Mouse (Mus musculus) liver, embryonic 15.5 days (tissue): ENCODE measurements at regions not wholly inside any gene's neighbourhood (a gene's known extent, or its start where the extent isn't known, plus 50 kb on each side); places are given as distances from the start of the nearest gene placed in this dataset.

Source experiments
- ATAC-seq: fragments of 200-750 bp; cut with Nextera tagmentation; 2 replicates; pipeline ENCODE4 v1.8.0; 2017; ENCODE audit warnings: moderate number of reproducible peaks, mild to moderate bottlenecking, moderate library complexity; ENCODE audit not compliant: insufficient read depth
- H3K27ac ChIP-seq: fragments of 300-500 bp; sonication (generic); replicated peaks from 2 replicates; pipeline ENCODE4 v1.5.1; 2015; ENCODE audit warnings: mild to moderate bottlenecking, inconsistent platforms
- H3K27me3 ChIP-seq: fragments of 300-500 bp; sonication (generic); 2 replicates; pipeline ENCODE4 v1.6.1; 2015; ENCODE audit warnings: mild to moderate bottlenecking, inconsistent platforms
- H3K36me3 ChIP-seq: fragments of 300-500 bp; sonication (generic); replicated peaks from 2 replicates; pipeline ENCODE4 v1.6.1; 2015; ENCODE audit warnings: moderate library complexity, mild to moderate bottlenecking, inconsistent platforms
- H3K4me1 ChIP-seq: fragments of 300-500 bp; sonication (generic); replicated peaks from 2 replicates; pipeline ENCODE4 v1.6.1; 2015; ENCODE audit warnings: inconsistent platforms
- H3K4me2 ChIP-seq: fragments of 300-500 bp; sonication (generic); 2 replicates; pipeline ENCODE4 v1.6.1; 2015; ENCODE audit warnings: moderate library complexity, mild to moderate bottlenecking, inconsistent platforms
- H3K4me3 ChIP-seq: fragments of 300-500 bp; sonication (generic); replicated peaks from 2 replicates; pipeline ENCODE4 v1.5.1; 2015; ENCODE audit warnings: mild to moderate bottlenecking, inconsistent platforms
- H3K9ac ChIP-seq: fragments of 300-500 bp; sonication (generic); 2 replicates; pipeline ENCODE4 v1.6.1; 2015; ENCODE audit warnings: moderate library complexity, mild to moderate bottlenecking, inconsistent platforms
- H3K9me3 ChIP-seq: fragments of 300-500 bp; sonication (generic); replicated peaks from 2 replicates; pipeline ENCODE4 v1.6.1; 2016; ENCODE audit warnings: inconsistent platforms
- WGBS: fragments of 180-500 bp; shearing (Covaris S2); methylation state at CpG from one replicate; pipeline ENCODE4 v1.1.7; 2015; ENCODE audit warnings: mixed read lengths; ENCODE audit not compliant: insufficient replicate concordance; 5-methylcytosine and 5-hydroxymethylcytosine counted together

GRCm38 (mm10) chr14:86178517-86178916 lies 962.5 kb downstream of the Diaph3 start:
- WGBS, result 60% methylated on average over 4 of the region's 4 CpGs
- Histone ChIP-seq H3K9ac (no peak overlapping the region), H3K27me3 (no peaks in the 10 kb centered on the region), H3K4me3 (no peak overlapping the region), H3K36me3 (no peaks in the 10 kb centered on the region), H3K9me3 (no peaks in the 10 kb centered on the region), H3K4me1 (no peaks in the 10 kb centered on the region), H3K27ac (no peak overlapping the region), H3K4me2 (no peak overlapping the region)
- no peak for ATAC-seq

DNA sequence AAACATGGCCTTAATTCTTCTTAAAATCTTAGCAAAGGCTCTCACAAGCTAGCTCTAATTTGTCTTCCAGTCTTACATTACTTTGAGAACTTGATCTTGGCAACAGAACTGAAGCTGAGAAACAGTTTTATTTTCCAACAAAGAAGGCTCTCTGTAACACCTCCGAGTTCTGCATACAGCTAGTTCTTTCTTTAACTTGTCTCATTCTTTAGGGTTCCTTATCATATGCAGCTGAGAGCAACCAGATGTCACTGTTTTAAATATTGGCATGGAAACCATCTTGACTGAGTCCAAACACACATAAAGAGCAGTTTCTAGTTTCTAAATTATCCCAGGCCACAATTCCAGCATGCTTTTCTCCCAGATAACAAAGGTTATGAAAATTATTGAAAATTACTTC lies 969.9 kb downstream of the Diaph3 start:
- Histone ChIP-seq H3K27ac (no peak overlapping the region), H3K4me3 (no peak overlapping the region), H3K36me3 (no peaks in the 10 kb centered on the region), H3K27me3 (no peaks in the 10 kb centered on the region), H3K9me3 (no peaks in the 10 kb centered on the region), H3K9ac (no peak overlapping the region), H3K4me1 (no peaks in the 10 kb centered on the region), H3K4me2 (no peak overlapping the region)
- WGBS, result 54% methylated on average over 1 of the region's 1 CpGs
- no peak for ATAC-seq

- ATAC-seq, result no peak
- H3K4me1 ChIP-seq, result no peaks in the 10 kb centered on the region
- H3K4me2 ChIP-seq, result no peak overlapping the region
- no peak overlapping the region for H3K27ac ChIP-seq
- no peak overlapping the region for H3K9ac ChIP-seq
- no peaks in the 10 kb centered on the region for H3K36me3 ChIP-seq
- H3K4me3 ChIP-seq, result no peak overlapping the region
- 72% methylated on average over 10 of the region's 10 CpGs for WGBS
- H3K27me3 ChIP-seq, result no peaks in the 10 kb centered on the region
- no peaks in the 10 kb centered on the region for H3K9me3 ChIP-seq
These were observed 981.9 kb downstream of the Diaph3 start for GRCm38 (mm10) chr14:86159151-86159550.

- H3K36me3 ChIP-seq, result no peaks in the 10 kb centered on the region
- H3K27ac ChIP-seq, result no peak overlapping the region
- H3K27me3 ChIP-seq, result no peaks in the 10 kb centered on the region
- no peaks in the 10 kb centered on the region for H3K9me3 ChIP-seq
- no peak overlapping the region for H3K4me2 ChIP-seq
- H3K4me3 ChIP-seq, result no peak overlapping the region
- ATAC-seq, result no peak
- H3K9ac ChIP-seq, result no peak overlapping the region
- WGBS, result 71% methylated on average over 3 of the region's 3 CpGs
- H3K4me1 ChIP-seq, result no peaks in the 10 kb centered on the region
These were observed 986.3 kb downstream of the Diaph3 start for GRCm38 (mm10) chr14:86154688-86155087.

- 63% methylated on average over 1 of the region's 1 CpGs for WGBS
- H3K9ac ChIP-seq, result no peak overlapping the region
- no peaks in the 10 kb centered on the region for H3K27me3 ChIP-seq
- H3K4me1 ChIP-seq, result no peaks in the 10 kb centered on the region
- ATAC-seq, result no peak
- H3K27ac ChIP-seq, result no peak overlapping the region
- no peaks in the 10 kb centered on the region for H3K9me3 ChIP-seq
- no peaks in the 10 kb centered on the region for H3K36me3 ChIP-seq
- no peak overlapping the region for H3K4me3 ChIP-seq
- no peak overlapping the region for H3K4me2 ChIP-seq
These were observed 989.8 kb downstream of the Diaph3 start for GRCm38 (mm10) chr14:86151276-86151675.

- ATAC-seq, result no peak
- Histone ChIP-seq H3K27me3 (no peaks in the 10 kb centered on the region), H3K9ac (no peak overlapping the region), H3K4me3 (no peak overlapping the region), H3K27ac (no peak overlapping the region), H3K4me2 (no peak overlapping the region), H3K9me3 (no peaks in the 10 kb centered on the region), H3K4me1 (no peaks in the 10 kb centered on the region), H3K36me3 (no peaks in the 10 kb centered on the region)
- WGBS, result 64% methylated on average over 3 of the region's 3 CpGs
These were observed 990.6 kb downstream of the Diaph3 start for GRCm38 (mm10) chr14:86150329-86150866.

DNA sequence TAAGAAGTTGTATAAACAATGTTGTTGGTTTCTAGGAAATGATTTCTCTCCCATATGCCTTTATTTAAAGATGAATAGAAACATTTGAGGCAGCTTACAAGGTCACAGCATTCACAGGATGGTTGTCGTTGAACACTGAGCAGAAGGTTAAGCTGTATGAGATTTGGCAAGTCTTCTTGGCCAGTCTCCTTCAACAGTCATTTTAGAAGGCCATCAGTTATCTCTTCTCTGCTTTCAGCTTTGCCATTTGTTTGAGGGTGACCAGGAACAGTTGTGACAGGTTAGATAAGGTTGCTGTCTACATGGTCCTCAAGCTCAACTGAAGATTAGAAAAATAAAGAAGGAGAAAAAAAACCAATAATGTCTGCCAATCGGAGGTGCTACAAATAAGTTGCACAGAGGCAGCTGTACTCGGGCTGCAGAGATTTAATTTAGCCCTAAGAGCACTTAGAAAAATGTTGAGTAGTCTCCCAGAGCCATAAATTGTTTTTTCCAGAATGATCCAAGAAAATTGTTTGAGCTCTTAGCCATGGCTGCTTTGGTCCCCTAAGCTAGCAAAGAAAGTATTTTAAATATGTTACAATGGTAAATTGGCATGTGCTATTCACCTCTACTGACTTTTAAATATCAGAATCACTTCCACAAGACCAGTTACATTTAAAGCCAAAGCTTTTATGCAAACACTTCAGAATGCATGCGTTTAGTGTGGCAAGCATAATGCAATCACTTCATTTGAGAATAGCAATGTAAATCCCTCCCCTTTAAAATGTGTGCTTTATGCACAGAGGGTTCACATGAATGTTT lies 1025.6 kb downstream of the Diaph3 start:
- H3K36me3 ChIP-seq, result no peaks in the 10 kb centered on the region
- WGBS, result 52% methylated on average over 4 of the region's 4 CpGs
- H3K27ac ChIP-seq, result no peak overlapping the region
- H3K4me1 ChIP-seq, result no peaks in the 10 kb centered on the region
- H3K4me2 ChIP-seq, result no peak overlapping the region
- H3K27me3 ChIP-seq, result no peaks in the 10 kb centered on the region
- no peak overlapping the region for H3K4me3 ChIP-seq
- no peak for ATAC-seq
- H3K9ac ChIP-seq, result no peak overlapping the region
- no peaks in the 10 kb centered on the region for H3K9me3 ChIP-seq

GRCm38 (mm10) chr14:86101497-86101896 lies 1039.5 kb downstream of the Diaph3 start:
- no peaks in the 10 kb centered on the region for H3K4me1 ChIP-seq
- H3K4me2 ChIP-seq, result no peak overlapping the region
- H3K27ac ChIP-seq, result no peak overlapping the region
- H3K4me3 ChIP-seq, result no peak overlapping the region
- H3K27me3 ChIP-seq, result no peaks in the 10 kb centered on the region
- no peaks in the 10 kb centered on the region for H3K36me3 ChIP-seq
- WGBS, result 53% methylated on average over 1 of the region's 1 CpGs
- H3K9ac ChIP-seq, result no peak overlapping the region
- no peaks in the 10 kb centered on the region for H3K9me3 ChIP-seq
- ATAC-seq, result no peak

- no peaks in the 10 kb centered on the region for H3K4me1 ChIP-seq
- H3K9ac ChIP-seq, result no peak overlapping the region
- H3K4me3 ChIP-seq, result no peak overlapping the region
- no peak for ATAC-seq
- no peak overlapping the region for H3K4me2 ChIP-seq
- 62% methylated on average over 6 of the region's 6 CpGs for WGBS
- H3K36me3 ChIP-seq, result no peaks in the 10 kb centered on the region
- H3K9me3 ChIP-seq, result no peaks in the 10 kb centered on the region
- H3K27ac ChIP-seq, result no peak overlapping the region
- no peaks in the 10 kb centered on the region for H3K27me3 ChIP-seq
These were observed 1070.5 kb downstream of the Diaph3 start for GRCm38 (mm10) chr14:86070313-86071100.

- Histone ChIP-seq H3K27me3 (no peaks in the 10 kb centered on the region), H3K9ac (no peak overlapping the region), H3K4me3 (no peak overlapping the region), H3K27ac (no peak overlapping the region), H3K4me2 (no peak overlapping the region), H3K4me1 (no peaks in the 10 kb centered on the region), H3K9me3 (no peaks in the 10 kb centered on the region), H3K36me3 (no peaks in the 10 kb centered on the region)
- WGBS, result 29% methylated on average over 1 of the region's 1 CpGs
- no peak for ATAC-seq
These were observed 1071.7 kb downstream of the Diaph3 start for GRCm38 (mm10) chr14:86069329-86069728.

DNA sequence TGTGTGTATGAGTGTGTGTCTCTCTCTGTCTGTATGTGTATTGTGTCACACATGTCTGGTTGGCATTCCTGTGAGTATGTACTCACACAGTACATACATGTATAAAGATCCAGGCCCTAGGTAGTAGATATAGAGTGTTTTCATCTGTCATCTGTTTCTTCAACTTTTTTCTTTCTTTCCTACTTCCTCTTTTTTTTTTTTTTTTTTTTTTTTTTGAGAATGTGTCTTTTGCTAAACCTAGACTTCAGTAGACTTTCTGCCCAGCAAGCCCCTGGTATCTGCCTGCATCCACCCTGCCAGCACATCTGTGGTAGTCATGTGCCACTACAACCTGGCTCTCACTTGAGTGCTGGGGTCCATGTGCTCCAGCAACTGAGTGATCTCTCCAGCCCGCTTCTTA lies 1073.3 kb downstream of the Diaph3 start:
- H3K36me3 ChIP-seq, result no peaks in the 10 kb centered on the region
- H3K27me3 ChIP-seq, result no peaks in the 10 kb centered on the region
- H3K4me1 ChIP-seq, result no peaks in the 10 kb centered on the region
- H3K9me3 ChIP-seq, result no peaks in the 10 kb centered on the region
- H3K9ac ChIP-seq, result no peak overlapping the region
- H3K4me2 ChIP-seq, result no peak overlapping the region
- ATAC-seq, result no peak
- WGBS, result 58% methylated on average over 1 of the region's 1 CpGs
- H3K27ac ChIP-seq, result no peak overlapping the region
- H3K4me3 ChIP-seq, result no peak overlapping the region
